Mouse (Mus musculus) left cerebral cortex, adult 11 months (tissue): ENCODE data around the gene Kdelc1.

Experiments used
- DNase-seq: peaks from one replicate; pipeline ENCODE4 v3.0.0; 2022; ENCODE audit warnings: low spot score

The Kdelc1 gene

DNA sequence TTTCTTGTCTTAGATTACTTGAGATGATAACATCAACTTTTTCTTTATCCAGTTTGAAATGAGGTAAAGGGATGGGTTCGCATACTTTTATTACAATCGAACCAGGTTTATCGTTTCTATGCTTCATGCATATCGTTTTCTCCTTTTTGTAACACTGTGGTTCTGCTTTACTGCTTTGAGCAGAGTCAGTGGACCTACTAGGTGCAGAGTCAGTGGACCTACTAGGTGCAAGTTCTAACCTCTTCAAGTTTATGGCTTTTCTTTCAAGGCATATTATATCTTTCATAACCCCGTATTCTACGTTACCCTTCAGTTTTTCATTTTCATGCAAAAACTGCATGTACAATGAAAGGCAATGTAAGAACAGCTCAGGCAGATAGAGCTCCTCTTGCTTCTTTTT is 55.2 kb downstream of the Kdelc1 start:
- DNase-seq, result no peak

DNA sequence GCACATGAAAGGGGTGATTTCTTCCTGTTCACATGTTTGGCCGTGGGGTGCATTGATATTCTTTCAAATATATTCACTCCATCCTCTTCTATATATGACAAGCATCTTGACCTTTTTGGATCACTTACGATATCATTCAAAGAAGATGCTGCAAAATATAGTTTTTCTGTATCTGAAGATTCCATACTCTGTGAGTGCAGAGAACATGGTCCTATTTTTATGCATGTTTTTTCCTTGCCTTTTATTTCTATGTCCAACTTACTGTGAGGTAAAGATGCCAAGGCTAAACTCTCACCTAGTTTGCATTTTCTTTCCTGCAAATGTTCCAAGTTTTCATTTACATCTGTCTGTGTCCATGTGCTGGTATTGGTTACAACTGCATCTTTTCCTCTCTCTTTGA is 56.8 kb downstream of the Kdelc1 start, which contains the start of gene Gm8251:
Gene Gm8251 (minus strand): TSS at position 101 of the 400 bp plus-strand sequence.
- DNase-seq, result no peak

DNA sequence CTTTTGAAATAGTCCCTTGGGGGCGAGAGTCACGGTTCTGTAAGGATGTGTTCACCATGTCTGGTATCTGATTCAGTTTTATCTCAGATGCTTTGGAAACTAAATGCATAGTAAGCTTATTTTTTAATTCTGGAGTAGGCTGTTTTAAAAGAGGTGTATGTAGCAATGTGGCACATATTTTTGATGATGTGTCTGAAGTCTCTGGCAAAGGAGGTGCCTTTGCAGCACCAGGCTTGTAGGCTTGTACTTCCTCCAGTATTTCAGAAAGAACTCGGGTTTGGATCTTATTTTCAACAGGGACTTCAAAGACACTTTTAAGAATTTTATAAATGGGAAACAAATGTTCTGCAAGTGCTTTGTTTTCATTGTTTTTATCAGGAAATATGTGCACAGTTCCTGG is 60.8 kb downstream of the Kdelc1 start:
- no peak for DNase-seq
